Mouse (Mus musculus) limb, embryonic 13.5 days (tissue): ENCODE data around the gene Lama2. TPM values are rescaled to one million over a fixed set of nuclear protein-coding genes. Genes with fewer than 3 reads are reported as not detected.
"Not testable (repeated sequence)": the region's sequence is repeated elsewhere in the genome, so short reads cannot be mapped to it uniquely, and the experiment has no call there.

ENCODE experiments used
- ATAC-seq: fragments of 200-750 bp; cut with Nextera tagmentation; 2 replicates; pipeline ENCODE4 v1.8.0; 2017; ENCODE audit warnings: low read depth, moderate number of reproducible peaks, moderate TSS enrichment; ENCODE audit not compliant: low FRiP score
- H3K27ac ChIP-seq: fragments of 300-500 bp; sonication (generic); 2 replicates; pipeline ENCODE4 v1.5.1; 2015; ENCODE audit warnings: inconsistent platforms, mild to moderate bottlenecking, moderate library complexity
- H3K27me3 ChIP-seq: fragments of 300-500 bp; sonication (generic); 2 replicates; pipeline ENCODE4 v1.6.1; 2015; ENCODE audit warnings: mild to moderate bottlenecking, inconsistent platforms
- H3K36me3 ChIP-seq: fragments of 300-500 bp; sonication (generic); 2 replicates; pipeline ENCODE4 v1.6.1; 2015; ENCODE audit warnings: inconsistent platforms, mild to moderate bottlenecking, moderate library complexity
- H3K4me1 ChIP-seq: fragments of 300-500 bp; sonication (generic); 2 replicates; pipeline ENCODE4 v1.6.1; 2015; ENCODE audit warnings: inconsistent platforms
- H3K4me2 ChIP-seq: fragments of 300-500 bp; sonication (generic); replicated peaks from 2 replicates; pipeline ENCODE4 v1.6.1; 2015; ENCODE audit warnings: inconsistent platforms, mild to moderate bottlenecking, moderate library complexity
- H3K4me3 ChIP-seq: fragments of 300-500 bp; sonication (generic); 2 replicates; pipeline ENCODE4 v1.5.1; 2015; ENCODE audit warnings: moderate library complexity, mild to moderate bottlenecking, inconsistent platforms
- H3K9ac ChIP-seq: fragments of 300-500 bp; sonication (generic); 2 replicates; pipeline ENCODE4 v1.6.1; 2015; ENCODE audit warnings: mild to moderate bottlenecking, inconsistent platforms
- H3K9me3 ChIP-seq: fragments of 300-500 bp; sonication (generic); 2 replicates; pipeline ENCODE4 v1.6.1; 2016; ENCODE audit warnings: inconsistent platforms
- WGBS: fragments of 180-500 bp; shearing (Covaris S2); methylation state at CpG from one replicate; pipeline ENCODE4 v1.1.7; 2015; 5-methylcytosine and 5-hydroxymethylcytosine counted together
- polyA plus RNA-seq: library from polyadenylated mRNA; unstranded; fragments of >200 nt; fragmentation: Nextera tagmentation; extraction: Ambion mirVana; gene quantifications from 2 replicates; pipeline ENCODE4 v1.2.1, GENCODE M21; 2015

Gene Lama2
- polyA plus RNA-seq, 1 experiment from 2014 or later, result 12.8 TPM

DNA sequence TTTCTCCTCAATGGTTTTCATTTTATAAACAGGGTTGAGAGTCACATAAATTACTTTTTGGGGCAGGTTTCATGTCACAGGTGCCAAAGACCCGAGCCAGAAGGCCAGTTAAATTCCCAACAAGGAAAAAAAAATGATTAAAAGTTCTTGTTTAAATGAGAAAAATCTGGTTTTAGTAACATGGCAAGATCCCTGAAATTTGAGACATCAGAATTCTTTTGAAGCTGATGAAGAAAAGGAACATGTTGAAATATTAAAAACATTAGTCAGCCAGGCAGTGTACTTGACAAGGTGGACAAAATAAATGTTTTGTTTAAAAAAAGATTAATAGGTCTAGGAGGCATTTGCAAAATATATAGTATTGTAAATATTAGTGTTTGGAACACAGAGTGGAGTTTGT is 634.1 kb downstream of the Lama2 start:
- no peaks in the 10 kb centered on the region for H3K27me3 ChIP-seq
- no peaks in the 10 kb centered on the region for H3K9me3 ChIP-seq
- no peak overlapping the region for H3K4me3 ChIP-seq
- WGBS, result 12% methylated on average over 1 of the region's 1 CpGs
- H3K27ac ChIP-seq, result no peak overlapping the region
- no peak overlapping the region for H3K4me2 ChIP-seq
- H3K4me1 ChIP-seq, result peaks cover 22% of the 10 kb centered on the region
- H3K9ac ChIP-seq, result no peak overlapping the region
- no peaks in the 10 kb centered on the region for H3K36me3 ChIP-seq
- peak; percentile 30; the same call in 1 of the 2 replicates for ATAC-seq

DNA sequence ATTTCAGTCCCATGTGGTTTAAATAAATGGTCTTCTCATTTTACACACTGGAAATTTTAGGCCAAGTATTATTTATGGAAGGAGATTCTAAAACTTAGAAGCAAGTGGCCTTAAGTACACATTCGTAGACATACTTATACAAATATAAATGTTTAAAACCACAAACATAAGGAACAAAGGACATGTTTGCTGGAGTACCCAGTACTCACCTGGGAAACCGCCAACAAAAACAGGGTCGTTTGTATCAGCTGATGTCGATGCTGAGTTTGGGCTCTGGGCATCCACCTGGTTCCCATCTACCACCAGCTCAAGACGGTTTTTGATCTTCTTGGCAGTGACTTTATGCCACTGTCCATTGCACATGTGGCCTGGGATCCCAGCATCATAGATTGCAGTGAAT is 635.5 kb downstream of the Lama2 start:
- peak; percentile 62 for ATAC-seq
- Histone ChIP-seq H3K27ac (peak overlapping the region; percentile 78), H3K4me1 (peaks cover 22% of the 10 kb centered on the region)
- WGBS, result 27% methylated on average over 5 of the region's 5 CpGs
- not testable (repeated sequence) for H3K36me3 ChIP-seq, H3K27me3 ChIP-seq, H3K4me3 ChIP-seq, H3K9me3 ChIP-seq, H3K4me2 ChIP-seq, H3K9ac ChIP-seq

DNA sequence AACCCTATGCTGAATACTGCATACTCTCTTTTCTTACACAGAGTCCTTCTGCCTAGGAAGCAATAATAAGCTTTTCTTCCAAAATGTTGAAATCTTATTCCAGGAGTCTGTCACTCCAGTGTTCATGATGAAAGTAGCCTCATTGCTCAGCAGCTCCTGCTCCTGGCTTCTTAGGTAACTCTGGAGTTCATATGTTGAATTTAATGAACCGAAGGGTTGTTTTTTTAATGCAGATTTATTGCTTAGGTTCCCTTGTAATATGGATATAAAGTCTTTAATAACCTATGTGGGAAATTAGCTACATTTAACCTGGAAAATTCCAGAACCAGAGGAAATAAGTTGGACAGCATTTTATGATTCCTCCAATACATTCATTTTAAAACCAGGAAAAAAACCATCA is 636.0 kb downstream of the Lama2 start:
- Histone ChIP-seq H3K9ac (no peak overlapping the region), H3K4me1 (peaks cover 22% of the 10 kb centered on the region), H3K36me3 (no peaks in the 10 kb centered on the region), H3K4me3 (no peak overlapping the region), H3K27ac (no peak overlapping the region), H3K4me2 (no peak overlapping the region), H3K27me3 (no peaks in the 10 kb centered on the region), H3K9me3 (no peaks in the 10 kb centered on the region)
- peak; percentile 79 for ATAC-seq
- 27% methylated on average over 1 of the region's 1 CpGs for WGBS

DNA sequence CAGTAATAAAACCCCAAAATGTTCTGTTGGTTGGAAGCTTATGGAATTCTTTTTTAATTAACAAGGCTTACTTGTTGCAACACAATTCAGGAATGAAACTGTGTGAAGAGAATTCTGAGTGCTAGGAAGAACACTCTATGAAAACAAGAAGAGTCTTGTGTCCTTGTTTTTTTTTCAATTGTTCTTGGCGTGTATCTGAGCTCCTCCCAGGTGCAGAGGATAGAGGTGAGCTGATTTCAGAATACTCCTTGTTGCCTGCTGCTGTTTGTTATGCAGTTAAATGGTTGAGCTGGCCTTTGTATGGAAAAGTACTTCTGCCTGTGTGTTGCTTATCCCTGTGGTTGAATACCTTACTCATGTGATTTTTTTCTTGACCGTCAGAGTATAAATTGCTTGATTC is 636.9 kb downstream of the Lama2 start:
- H3K27ac ChIP-seq, result peak overlapping the region; percentile 48; the same call in 1 of the 2 replicates
- no peak for ATAC-seq
- WGBS, result 86% methylated on average over 2 of the region's 2 CpGs
- H3K9ac ChIP-seq, result no peak overlapping the region
- no peaks in the 10 kb centered on the region for H3K36me3 ChIP-seq
- H3K27me3 ChIP-seq, result no peaks in the 10 kb centered on the region
- H3K4me2 ChIP-seq, result no peak overlapping the region
- no peaks in the 10 kb centered on the region for H3K9me3 ChIP-seq
- H3K4me3 ChIP-seq, result no peak overlapping the region
- H3K4me1 ChIP-seq, result peaks cover 22% of the 10 kb centered on the region

DNA sequence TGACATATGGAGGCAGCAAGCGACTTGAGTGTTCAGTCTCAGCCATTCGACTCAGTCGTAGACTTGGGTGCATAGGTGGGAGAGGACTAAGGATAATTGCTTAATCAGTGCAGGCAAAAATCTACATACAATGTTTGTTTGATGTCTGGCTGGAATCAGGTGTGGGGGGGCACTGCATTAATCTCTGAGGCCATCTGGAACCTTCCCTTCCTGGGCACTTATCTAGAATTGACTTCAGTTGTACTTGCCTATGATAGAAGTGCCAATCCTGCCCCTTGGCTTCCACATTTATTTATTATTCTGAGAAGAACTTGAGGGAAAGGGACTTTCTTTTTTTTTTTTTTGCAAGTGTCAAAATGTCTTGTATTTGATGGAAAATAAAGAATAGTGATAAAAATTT is 644.2 kb downstream of the Lama2 start:
- Histone ChIP-seq H3K4me3 (no peak overlapping the region), H3K4me1 (no peaks in the 10 kb centered on the region), H3K4me2 (no peak overlapping the region), H3K9ac (no peak overlapping the region), H3K9me3 (no peaks in the 10 kb centered on the region), H3K27ac (no peak overlapping the region), H3K36me3 (no peaks in the 10 kb centered on the region), H3K27me3 (no peaks in the 10 kb centered on the region)
- 86% methylated on average over 3 of the region's 3 CpGs for WGBS
- ATAC-seq, result no peak

DNA sequence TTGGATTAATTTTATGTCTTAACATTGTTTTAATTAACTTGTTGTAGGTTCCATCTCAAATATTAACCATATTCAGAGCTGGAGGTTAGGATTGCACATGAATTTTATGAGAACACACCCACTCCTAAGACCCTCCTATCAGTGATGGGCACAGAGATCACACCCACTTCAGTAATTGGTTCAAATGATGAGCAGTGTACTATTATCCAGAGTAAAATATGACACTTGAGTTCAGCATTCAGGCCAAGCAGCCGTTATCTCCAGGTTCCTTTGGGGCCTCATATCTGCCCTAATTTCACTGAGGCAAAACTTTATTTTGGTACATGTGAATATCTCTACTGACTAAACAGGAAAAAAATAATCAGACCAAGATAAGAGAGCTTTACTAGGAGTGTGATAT is 645.3 kb downstream of the Lama2 start:
- H3K4me1 ChIP-seq, result no peaks in the 10 kb centered on the region
- no peak overlapping the region for H3K4me3 ChIP-seq
- no peak for ATAC-seq
- H3K9me3 ChIP-seq, result no peaks in the 10 kb centered on the region
- no peak overlapping the region for H3K4me2 ChIP-seq
- H3K9ac ChIP-seq, result no peak overlapping the region
- WGBS, result 82% methylated on average over 1 of the region's 1 CpGs
- H3K36me3 ChIP-seq, result no peaks in the 10 kb centered on the region
- H3K27me3 ChIP-seq, result no peaks in the 10 kb centered on the region
- H3K27ac ChIP-seq, result no peak overlapping the region

DNA sequence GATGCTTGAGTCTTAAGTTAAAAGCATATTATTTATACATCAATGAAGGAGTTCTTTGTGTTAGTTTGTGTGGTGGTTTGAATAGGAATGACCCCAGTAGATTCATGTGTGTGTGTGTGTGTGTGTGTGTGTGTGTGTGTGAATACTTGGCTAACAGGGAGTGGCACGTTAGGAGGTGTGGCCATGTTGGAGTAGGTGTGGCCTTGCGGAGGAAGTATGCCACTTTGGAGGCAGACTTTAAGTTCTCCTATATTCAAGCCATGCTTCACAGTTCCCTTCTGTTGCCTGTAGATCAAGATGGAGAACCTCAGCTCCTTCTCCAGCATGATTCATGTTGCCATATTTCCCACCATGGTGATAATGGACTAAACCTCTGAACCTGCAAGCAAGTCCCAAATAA is 646.0 kb downstream of the Lama2 start:
- no peak for ATAC-seq
- Histone ChIP-seq H3K9me3 (no peaks in the 10 kb centered on the region), H3K36me3 (no peaks in the 10 kb centered on the region), H3K27ac (no peak overlapping the region), H3K9ac (no peak overlapping the region), H3K4me3 (no peak overlapping the region), H3K4me2 (no peak overlapping the region), H3K27me3 (no peaks in the 10 kb centered on the region), H3K4me1 (no peaks in the 10 kb centered on the region)
- WGBS, result 89% methylated on average over 2 of the region's 2 CpGs

DNA sequence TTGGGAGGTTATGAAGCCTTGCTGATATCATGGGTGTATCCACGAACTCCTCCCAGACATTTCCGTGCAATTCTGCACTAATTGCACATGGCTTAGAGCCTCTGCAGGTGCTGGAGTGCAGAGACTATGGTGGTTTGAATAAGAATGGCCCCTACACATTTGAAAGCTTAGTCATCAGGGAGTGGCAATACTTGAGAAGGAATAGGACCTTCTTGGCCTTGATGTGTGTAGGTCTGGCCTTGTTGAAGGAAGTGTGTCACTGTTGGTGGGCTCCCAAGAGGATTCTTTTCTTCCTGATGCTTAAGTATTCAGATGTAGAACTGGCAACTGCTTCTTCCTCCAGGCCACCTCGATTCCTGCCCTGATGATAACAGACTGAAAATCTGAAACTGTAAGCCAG is 661.0 kb downstream of the Lama2 start:
- H3K36me3 ChIP-seq, result no peaks in the 10 kb centered on the region
- H3K27me3 ChIP-seq, result no peaks in the 10 kb centered on the region
- H3K4me2 ChIP-seq, result no peak overlapping the region
- H3K4me3 ChIP-seq, result no peak overlapping the region
- WGBS, result 83% methylated on average over 3 of the region's 3 CpGs
- H3K4me1 ChIP-seq, result no peaks in the 10 kb centered on the region
- H3K9ac ChIP-seq, result no peak overlapping the region
- no peak for ATAC-seq
- no peak overlapping the region for H3K27ac ChIP-seq
- no peaks in the 10 kb centered on the region for H3K9me3 ChIP-seq

DNA sequence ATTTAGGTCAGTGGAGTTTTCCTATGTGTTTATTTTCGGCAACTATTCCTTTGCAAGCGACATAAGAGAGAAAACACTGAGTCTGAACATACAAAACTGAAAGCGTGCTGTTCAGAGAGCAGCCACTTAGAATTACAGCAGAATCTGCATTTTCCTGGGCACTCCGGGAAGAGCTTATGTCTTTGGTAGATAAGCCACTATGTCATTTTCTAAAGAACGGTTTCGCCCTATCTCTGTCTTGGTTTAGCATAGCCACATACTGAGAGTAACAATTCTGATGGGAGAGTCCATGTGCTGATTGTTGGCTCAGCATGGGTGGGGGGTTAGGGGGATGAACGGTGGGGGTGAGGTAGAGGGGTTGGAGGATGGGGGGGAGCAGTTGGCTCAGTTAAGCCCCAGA is 669.1 kb downstream of the Lama2 start:
- Histone ChIP-seq H3K9ac (no peak overlapping the region), H3K4me3 (no peak overlapping the region), H3K27me3 (no peaks in the 10 kb centered on the region), H3K4me1 (no peaks in the 10 kb centered on the region), H3K9me3 (no peaks in the 10 kb centered on the region), H3K4me2 (no peak overlapping the region), H3K36me3 (no peaks in the 10 kb centered on the region), H3K27ac (no peak overlapping the region)
- ATAC-seq, result no peak
- 90% methylated on average over 7 of the region's 7 CpGs for WGBS

DNA sequence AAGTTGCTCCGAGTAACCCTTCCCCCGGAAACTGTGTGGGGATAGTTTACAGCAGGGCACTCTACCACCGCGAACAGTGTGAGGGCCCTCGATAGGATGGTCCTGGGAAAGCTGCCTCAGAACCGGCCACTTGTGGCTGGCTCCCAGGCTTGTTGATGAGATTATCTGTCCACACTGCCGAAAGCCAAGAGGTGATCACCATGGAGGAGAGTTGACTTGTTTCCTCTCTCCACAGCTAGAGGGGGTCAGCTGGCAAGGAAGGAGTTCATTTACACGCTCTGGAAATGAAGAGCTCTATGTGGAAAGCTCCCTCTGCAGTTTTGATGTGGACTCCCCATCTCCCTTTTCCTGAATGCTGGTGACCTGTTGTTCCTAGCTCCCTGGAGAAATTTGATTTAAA is 669.9 kb downstream of the Lama2 start:
- H3K9me3 ChIP-seq, result no peaks in the 10 kb centered on the region
- 71% methylated on average over 8 of the region's 8 CpGs for WGBS
- ATAC-seq, result no peak

DNA sequence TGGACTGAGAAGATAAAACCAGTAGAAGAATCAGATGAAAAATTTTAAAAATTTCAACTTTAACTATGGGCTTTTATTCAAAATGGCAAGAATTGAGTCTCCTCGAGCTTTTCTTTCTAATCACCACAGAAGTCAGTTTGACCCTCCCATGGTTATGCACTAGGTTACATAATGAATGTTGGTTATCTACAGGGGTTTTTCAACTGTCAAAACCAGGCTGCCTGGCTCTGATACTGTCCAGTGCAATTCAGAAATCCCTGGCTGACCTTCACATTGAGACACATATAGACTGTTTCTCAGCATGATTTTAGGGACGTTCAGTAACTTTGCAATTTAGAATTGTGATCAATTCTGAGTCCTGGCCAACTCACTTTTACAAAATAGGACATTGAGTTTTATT is 671.2 kb downstream of the Lama2 start:
- Histone ChIP-seq H3K4me1 (no peaks in the 10 kb centered on the region), H3K4me3 (no peak overlapping the region), H3K9me3 (no peaks in the 10 kb centered on the region), H3K27me3 (no peaks in the 10 kb centered on the region), H3K4me2 (no peak overlapping the region), H3K36me3 (no peaks in the 10 kb centered on the region), H3K27ac (no peak overlapping the region), H3K9ac (no peak overlapping the region)
- ATAC-seq, result no peak
- WGBS, result 78% methylated on average over 2 of the region's 2 CpGs

More for the DNA sequence above, 669.9 kb downstream of the Lama2 start:
- Histone ChIP-seq H3K4me2 (no peak overlapping the region), H3K4me3 (no peak overlapping the region), H3K27me3 (no peaks in the 10 kb centered on the region), H3K27ac (no peak overlapping the region), H3K36me3 (no peaks in the 10 kb centered on the region), H3K9ac (no peak overlapping the region), H3K4me1 (no peaks in the 10 kb centered on the region)

DNA sequence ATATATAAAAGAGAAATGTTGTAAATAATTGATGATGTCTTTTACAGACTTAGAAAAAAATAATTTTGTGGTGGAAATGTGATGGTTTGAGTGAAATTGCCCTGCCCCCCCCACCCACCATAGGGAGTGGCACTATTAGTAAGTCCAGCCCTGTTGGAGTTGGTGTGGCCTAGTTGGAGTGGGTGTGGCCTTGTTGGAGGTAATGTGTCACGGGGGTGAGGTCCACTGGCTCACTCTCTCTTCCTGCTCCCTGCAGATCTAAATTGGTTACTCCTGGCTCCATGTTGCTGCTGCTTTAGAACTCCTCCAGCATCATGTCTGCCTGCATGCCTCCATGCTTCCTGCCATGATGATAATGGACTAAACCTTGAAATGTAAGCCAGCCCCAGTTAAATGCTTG is 680.0 kb downstream of the Lama2 start:
- 74% methylated on average over 1 of the region's 1 CpGs for WGBS

DNA sequence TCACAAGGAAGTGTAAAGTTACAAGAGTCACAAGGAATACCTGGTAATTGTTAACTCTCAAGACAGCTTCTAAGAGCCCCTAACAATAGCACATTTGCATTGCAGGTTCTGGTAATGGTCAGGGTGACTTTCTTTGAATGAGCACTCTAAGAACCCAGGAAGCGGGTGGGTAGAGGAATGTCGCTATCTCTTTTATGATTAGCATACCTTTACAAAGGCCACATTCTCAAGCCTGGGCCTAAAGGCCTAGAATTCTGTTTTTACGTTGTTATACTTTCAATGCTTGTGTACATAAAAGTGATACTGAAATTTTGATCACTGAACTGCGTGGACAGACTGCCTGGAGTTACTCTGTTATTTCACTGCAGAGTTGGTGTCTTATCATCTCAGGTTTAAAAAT is 681.1 kb downstream of the Lama2 start:
- not testable (repeated sequence) for H3K4me3 ChIP-seq, ATAC-seq, H3K4me1 ChIP-seq, H3K27ac ChIP-seq, H3K4me2 ChIP-seq, H3K36me3 ChIP-seq, H3K9me3 ChIP-seq, H3K9ac ChIP-seq, H3K27me3 ChIP-seq
- 83% methylated on average over 4 of the region's 4 CpGs for WGBS

More for the DNA sequence above, 680.0 kb downstream of the Lama2 start:
- no peak for ATAC-seq
- Histone ChIP-seq H3K9ac (no peak overlapping the region), H3K4me3 (no peak overlapping the region), H3K36me3 (no peaks in the 10 kb centered on the region), H3K9me3 (no peaks in the 10 kb centered on the region), H3K27me3 (no peaks in the 10 kb centered on the region), H3K27ac (no peak overlapping the region), H3K4me1 (no peaks in the 10 kb centered on the region), H3K4me2 (no peak overlapping the region)
